Mouse (Mus musculus) erythroblast, embryonic 14.5 days (primary cell): ENCODE data around the gene Tmem223.

ENCODE experiments used
- GATA1 ChIP-seq: IDR thresholded peaks from 2 replicates; pipeline ENCODE4 v1.6.1; 2012; ENCODE audit warnings: low read length, inconsistent platforms, mixed read lengths
- TAL1 ChIP-seq: IDR thresholded peaks from 3 replicates; pipeline ENCODE4 v1.6.1; 2012; ENCODE audit warnings: low read length, inconsistent platforms, mixed read lengths

- TF ChIP-seq TAL1 (no peak), GATA1 (no peak)
These were observed 35.2 kb upstream of the Tmem223 start, which contains the start of gene Wdr74 for GRCm38 (mm10) chr19:8735389-8736159.
